Mouse (Mus musculus) kidney, adult 2 months (tissue): ENCODE measurements around the gene Smpd2. TPM values are rescaled to one million over a fixed set of nuclear protein-coding genes. Genes with fewer than 3 reads are reported as not detected.
A peak's percentile ranks its signal among the peaks of the same experiment; 100 is the strongest.

Source experiments
- DNase-seq: peaks from one replicate; pipeline ENCODE4 v3.0.0; 2021
- H3K27ac ChIP-seq: fragments of 200-500 bp; 2 replicates; pipeline ENCODE4 v1.5.1; 2012; ENCODE audit warnings: low read depth, low read length, control low read depth, inconsistent platforms; ENCODE audit not compliant: insufficient read depth
- H3K27me3 ChIP-seq: fragments of 200-500 bp; replicated peaks from 2 replicates; pipeline ENCODE4 v1.6.1; 2012; ENCODE audit warnings: mild to moderate bottlenecking, moderate library complexity, low read length, inconsistent platforms; ENCODE audit not compliant: control insufficient read depth, insufficient read depth
- H3K36me3 ChIP-seq: fragments of 200-500 bp; 2 replicates; pipeline ENCODE4 v1.6.1; 2012; ENCODE audit warnings: mild to moderate bottlenecking, moderate library complexity, low read length, inconsistent platforms; ENCODE audit not compliant: control insufficient read depth, insufficient read depth
- H3K4me1 ChIP-seq: fragments of 200-500 bp; 2 replicates; pipeline ENCODE4 v1.6.1; 2011; ENCODE audit warnings: low read length; ENCODE audit not compliant: control insufficient read depth, insufficient read depth
- H3K4me3 ChIP-seq: fragments of 200-500 bp; 2 replicates; pipeline ENCODE4 v1.5.1; 2011; ENCODE audit warnings: mild to moderate bottlenecking, low read depth, low read length, control low read depth; ENCODE audit not compliant: insufficient read depth
- CTCF ChIP-seq: fragments of 200-500 bp; conservative IDR thresholded peaks from 2 replicates; pipeline ENCODE4 v1.5.1; 2011; ENCODE audit warnings: low read depth, mild to moderate bottlenecking, control low read depth, low read length, moderate library complexity, mixed read lengths; ENCODE audit not compliant: insufficient read depth, insufficient read length
- POLR2A ChIP-seq: fragments of 200-500 bp; IDR thresholded peaks from one replicate; pipeline ENCODE4 v1.6.1; 2011; ENCODE audit warnings: low read depth, low read length, control low read depth
- WGBS: fragments of 180-500 bp; shearing (Covaris S2); methylation state at CpG from one replicate; pipeline ENCODE4 v1.1.7; 2018; 5-methylcytosine and 5-hydroxymethylcytosine counted together
- polyA plus RNA-seq: library from polyadenylated mRNA; depleted of rRNA; stranded (reverse); fragments of >200 nt; gene quantifications from 2 replicates; pipeline ENCODE4 v1.2.3, GENCODE M21; 2012

The Smpd2 gene
- polyA plus RNA-seq, 1 experiment, result 124 TPM

DNA sequence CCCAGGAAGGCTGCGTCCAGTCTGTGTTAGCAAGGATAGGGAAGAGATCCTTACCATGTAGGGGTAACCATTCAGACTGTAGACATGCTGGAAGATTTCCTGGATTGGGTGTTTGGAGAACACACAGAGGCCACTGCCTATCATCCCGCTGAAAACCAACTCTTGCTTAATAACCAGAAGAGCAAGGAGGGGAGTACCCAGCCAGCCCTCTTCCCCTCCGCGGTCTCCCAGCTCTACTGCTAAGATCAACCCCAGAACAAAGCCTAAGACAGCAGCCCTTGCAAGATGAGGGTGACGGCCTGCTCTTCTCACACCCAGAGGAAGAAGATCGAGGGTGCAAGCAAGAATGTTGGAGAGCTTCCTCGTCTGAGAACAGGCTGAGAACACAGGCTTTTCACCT is 1.3 kb downstream of the Smpd2 start:
- H3K27me3 ChIP-seq, result no peaks in the 10 kb centered on the region
- no peak for DNase-seq
- no peak overlapping the region for H3K27ac ChIP-seq
- TF ChIP-seq POLR2A (no peak), CTCF (no peak)
- peaks cover 13% of the 10 kb centered on the region for H3K4me1 ChIP-seq
- H3K4me3 ChIP-seq, result peak overlapping the region; percentile 63
- no peaks in the 10 kb centered on the region for H3K36me3 ChIP-seq
- 29% methylated on average over 7 of the region's 7 CpGs for WGBS

GRCm38 (mm10) chr10:41486506-41487170 is 3.5 kb downstream of the Smpd2 start:
- no peak for DNase-seq
- Histone ChIP-seq H3K27me3 (no peaks in the 10 kb centered on the region), H3K4me3 (no peak overlapping the region), H3K27ac (no peak overlapping the region), H3K36me3 (no peaks in the 10 kb centered on the region), H3K4me1 (peaks cover 13% of the 10 kb centered on the region)
- no peak for TF ChIP-seq CTCF
- no peak for TF ChIP-seq POLR2A
- 81% methylated on average over 14 of the region's 14 CpGs for WGBS

DNA sequence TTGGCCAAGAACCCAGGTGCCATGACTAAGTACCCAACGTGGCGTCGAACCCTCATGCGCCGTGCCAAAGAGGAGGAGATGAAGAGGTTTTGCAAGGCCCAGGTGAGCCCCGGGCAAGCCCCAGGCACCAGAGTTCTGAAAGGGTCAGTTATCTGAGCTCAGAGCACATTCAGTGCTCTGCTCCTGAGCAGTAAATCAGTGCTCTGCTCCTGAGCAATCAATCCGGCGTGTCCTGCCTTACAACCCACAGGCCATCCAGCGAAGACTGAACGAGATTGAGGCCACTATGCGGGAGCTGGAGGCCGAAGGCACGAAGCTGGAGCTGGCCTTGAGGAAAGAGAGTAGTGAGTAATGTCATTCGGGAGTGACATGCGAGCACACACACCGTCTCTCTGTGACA is 4.4 kb downstream of the Smpd2 start:
- peaks cover 10% of the 10 kb centered on the region for H3K4me1 ChIP-seq
- no peaks in the 10 kb centered on the region for H3K27me3 ChIP-seq
- H3K27ac ChIP-seq, result no peak overlapping the region
- DNase-seq, result no peak
- WGBS, result 79% methylated on average over 16 of the region's 16 CpGs
- TF ChIP-seq POLR2A, result no peak
- TF ChIP-seq CTCF, result no peak
- H3K36me3 ChIP-seq, result no peaks in the 10 kb centered on the region
- H3K4me3 ChIP-seq, result no peak overlapping the region

GRCm38 (mm10) chr10:41482446-41482845 is 7.7 kb downstream of the Smpd2 start:
- H3K36me3 ChIP-seq, result no peaks in the 10 kb centered on the region
- no peak for TF ChIP-seq POLR2A
- TF ChIP-seq CTCF, result no peak
- H3K4me1 ChIP-seq, result no peaks in the 10 kb centered on the region
- WGBS, result 86% methylated on average over 7 of the region's 7 CpGs
- DNase-seq, result no peak
- H3K27me3 ChIP-seq, result no peaks in the 10 kb centered on the region
- H3K27ac ChIP-seq, result no peak overlapping the region
- no peak overlapping the region for H3K4me3 ChIP-seq

GRCm38 (mm10) chr10:41480938-41481880 is 9.0 kb downstream of the Smpd2 start:
- 73% methylated on average over 33 of the region's 33 CpGs for WGBS
- H3K27ac ChIP-seq, result no peak overlapping the region

DNA sequence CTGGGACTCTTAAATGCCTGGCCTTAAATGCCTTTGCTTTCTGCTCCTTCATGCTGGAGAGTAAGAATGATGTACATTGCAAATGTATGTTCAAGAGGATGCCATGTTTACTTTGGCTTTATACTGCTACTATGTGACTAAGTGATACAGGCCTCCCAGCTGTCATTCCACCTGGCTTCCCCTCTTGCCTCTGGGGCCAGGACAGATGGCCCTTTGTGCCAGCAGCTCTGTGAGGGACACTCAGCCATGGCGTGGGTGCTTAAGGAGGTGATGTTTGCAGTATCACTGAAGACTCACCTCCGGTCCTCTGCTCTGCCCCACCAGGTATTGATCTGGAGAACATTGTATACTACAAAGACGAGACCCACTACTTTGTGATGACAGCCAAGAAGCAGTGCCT is 10.2 kb downstream of the Smpd2 start:
- no peak for DNase-seq
- H3K36me3 ChIP-seq, result no peaks in the 10 kb centered on the region
- no peak overlapping the region for H3K27ac ChIP-seq
- TF ChIP-seq POLR2A (no peak), CTCF (no peak)
- no peak overlapping the region for H3K4me3 ChIP-seq
- H3K27me3 ChIP-seq, result no peaks in the 10 kb centered on the region
- 98% methylated on average over 3 of the region's 3 CpGs for whole genome bisulfite sequencing
- H3K4me1 ChIP-seq, result no peaks in the 10 kb centered on the region

More at GRCm38 (mm10) chr10:41480938-41481880, 9.0 kb downstream of the Smpd2 start:
- H3K27me3 ChIP-seq, result no peaks in the 10 kb centered on the region
- no peak overlapping the region for H3K4me3 ChIP-seq
- H3K4me1 ChIP-seq, result no peaks in the 10 kb centered on the region
- TF ChIP-seq CTCF (no peak), POLR2A (no peak)
- DNase-seq, result no peak
- no peaks in the 10 kb centered on the region for H3K36me3 ChIP-seq
